Mouse (Mus musculus): ENCODE data around the gene Adam25. TPM values are rescaled to one million over a fixed set of nuclear protein-coding genes. Genes with fewer than 3 reads are reported as not detected.
"Not testable (repeated sequence)": the region's sequence is repeated elsewhere in the genome, so short reads cannot be mapped to it uniquely, and the experiment has no call there.

Gene Adam25
- polyA plus RNA-seq (2016; fragmentation: Nextera tagmentation; extraction: Ambion mirVana) = not detected in 2 replicates

DNA sequence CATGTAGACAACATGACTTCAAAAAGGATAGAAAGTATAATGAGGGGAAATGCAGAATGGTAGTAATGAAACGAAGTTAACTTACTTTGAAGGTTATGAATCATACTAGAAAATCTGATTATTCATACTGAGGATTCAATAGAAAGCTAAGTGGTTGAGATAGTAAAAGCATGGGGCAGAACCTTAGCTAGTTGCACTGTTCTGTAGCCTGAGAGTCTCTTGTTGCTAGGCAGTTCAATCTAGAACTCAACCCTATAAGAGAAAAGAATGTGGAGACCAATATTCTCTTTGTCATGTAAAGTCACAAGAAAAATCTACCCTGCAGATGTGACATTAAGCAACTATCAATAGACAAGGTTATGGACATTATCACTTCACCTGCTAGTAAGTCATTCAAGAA is at the start of gene Adam25:
Gene Adam25, plus strand, starts transcription at position 301 of the 400 bp plus-strand sequence.
- WGBS (ENCODE audit: insufficient replicate concordance) = 37% methylated on average over 1 of the region's 1 CpGs
- H3K27me3 ChIP-seq (replicated peaks); H3K4me1 ChIP-seq; ATAC-seq; H3K9me3 ChIP-seq (replicated peaks); H3K4me3 ChIP-seq; H3K4me2 ChIP-seq; H3K27ac ChIP-seq; H3K36me3 ChIP-seq; H3K9ac ChIP-seq: not testable (repeated sequence)

DNA sequence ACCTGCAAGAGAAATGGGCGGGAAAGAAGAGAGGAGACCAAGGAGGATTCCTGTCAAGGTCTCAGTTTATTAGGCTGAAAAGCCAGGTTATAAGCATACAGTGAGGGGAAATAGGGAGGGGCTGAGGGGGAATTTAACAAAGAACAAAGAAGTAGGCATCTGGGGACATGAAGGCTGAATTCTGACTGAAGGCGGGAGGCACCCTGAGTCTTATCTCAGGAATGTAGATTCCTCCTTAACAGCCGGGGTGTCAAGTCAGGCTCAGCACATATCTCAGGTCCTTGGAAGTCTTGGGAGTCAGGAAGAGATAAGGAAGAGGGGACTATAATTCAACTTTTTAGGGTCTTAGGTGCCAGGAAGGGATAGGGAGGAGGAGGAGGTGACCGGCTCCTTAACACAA is 36.6 kb upstream of the Adam25 start:
- not testable (repeated sequence) for H3K36me3 ChIP-seq; H3K4me3 ChIP-seq; H3K27me3 ChIP-seq (replicated peaks); ATAC-seq; H3K4me1 ChIP-seq; H3K9ac ChIP-seq; H3K27ac ChIP-seq; H3K9me3 ChIP-seq (replicated peaks); H3K4me2 ChIP-seq
- WGBS (ENCODE audit: insufficient replicate concordance) = 63% methylated on average over 4 of the region's 4 CpGs

DNA sequence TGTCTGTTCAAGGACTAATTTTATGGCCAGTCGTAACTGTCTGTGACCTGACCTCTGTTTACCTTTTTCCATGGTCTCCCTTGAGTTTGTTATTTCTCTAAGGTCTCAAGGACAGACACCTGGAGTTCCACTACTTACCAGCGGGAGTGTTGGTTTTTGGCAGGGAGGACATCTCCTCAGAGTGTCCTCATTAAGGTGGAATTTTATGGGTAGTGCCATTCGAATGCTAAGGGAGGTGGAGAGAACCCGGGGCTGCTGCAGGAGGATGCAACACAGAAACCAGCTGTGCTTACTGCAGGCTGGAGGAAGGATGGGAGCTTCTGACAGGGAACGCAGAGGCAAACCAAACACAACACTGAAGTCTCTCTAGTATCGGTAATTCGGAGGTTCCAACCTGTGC is 36.0 kb upstream of the Adam25 start:
- Histone ChIP-seq H3K9me3 (replicated peaks) (0 out of 2 replicates have a peak, but pooled peaks cover 6% of the 10 kb centered on the region), H3K27me3 (replicated peaks) (no peaks in the 10 kb centered on the region), H3K4me1 (no peaks in the 10 kb centered on the region), H3K9ac (no peak overlapping the region), H3K27ac (no peak overlapping the region), H3K4me2 (no peak overlapping the region), H3K36me3 (no peaks in the 10 kb centered on the region), H3K4me3 (no peak overlapping the region)
- WGBS (ENCODE audit: insufficient replicate concordance) = 76% methylated on average over 7 of the region's 7 CpGs
- no peak for ATAC-seq

DNA sequence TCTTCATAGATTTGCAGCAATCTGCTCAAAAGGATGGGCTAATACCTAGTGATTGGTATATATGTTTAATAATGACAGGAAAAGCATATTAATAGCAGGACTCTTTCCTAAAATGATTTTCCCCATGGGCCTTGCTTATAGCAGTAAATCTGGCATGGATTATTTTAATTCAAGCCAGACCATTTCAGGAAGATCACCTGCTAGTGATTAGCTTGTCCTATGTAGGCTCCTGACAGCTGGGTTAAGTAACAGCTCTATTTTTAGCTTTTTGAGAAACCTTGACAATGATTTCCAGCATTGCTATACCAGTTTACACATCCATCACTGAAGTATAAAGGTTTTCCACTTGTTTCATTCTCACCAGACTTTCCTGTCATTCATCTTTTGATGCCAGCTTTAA is 31.3 kb downstream of the Adam25 start:
- Histone ChIP-seq H3K4me1 (no peaks in the 10 kb centered on the region), H3K9me3 (replicated peaks) (no peaks in the 10 kb centered on the region), H3K36me3 (no peaks in the 10 kb centered on the region), H3K9ac (no peak overlapping the region), H3K4me3 (no peak overlapping the region), H3K4me2 (no peak overlapping the region), H3K27me3 (replicated peaks) (no peaks in the 10 kb centered on the region), H3K27ac (no peak overlapping the region)
- ATAC-seq = no peak

DNA sequence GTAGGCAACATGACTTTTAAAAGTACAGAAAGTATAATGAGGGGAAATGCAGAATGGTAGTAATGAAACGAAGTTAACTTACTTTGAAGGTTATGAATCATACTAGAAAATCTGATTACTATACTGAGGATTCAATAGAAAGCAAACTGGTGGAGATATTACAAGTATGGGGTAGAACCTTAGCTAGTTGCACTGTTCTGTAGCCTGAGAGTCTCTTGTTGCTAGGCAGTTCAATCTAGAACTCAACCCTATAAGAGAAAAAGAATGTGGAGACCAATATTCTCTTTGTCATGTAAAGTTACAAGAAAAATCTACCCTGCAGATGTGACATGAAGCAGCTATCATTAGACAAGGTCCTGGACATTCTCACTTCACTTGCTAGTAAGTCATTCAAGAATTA is 41.0 kb downstream of the Adam25 start, which contains the start of gene Adam20:
Gene Adam20, plus strand, starts transcription at position 301 of the 400 bp plus-strand sequence.
- H3K9me3 ChIP-seq (replicated peaks); H3K4me1 ChIP-seq: not testable (repeated sequence)
- 57% methylated on average over 1 of the region's 1 CpGs for WGBS (ENCODE audit: insufficient replicate concordance)

DNA sequence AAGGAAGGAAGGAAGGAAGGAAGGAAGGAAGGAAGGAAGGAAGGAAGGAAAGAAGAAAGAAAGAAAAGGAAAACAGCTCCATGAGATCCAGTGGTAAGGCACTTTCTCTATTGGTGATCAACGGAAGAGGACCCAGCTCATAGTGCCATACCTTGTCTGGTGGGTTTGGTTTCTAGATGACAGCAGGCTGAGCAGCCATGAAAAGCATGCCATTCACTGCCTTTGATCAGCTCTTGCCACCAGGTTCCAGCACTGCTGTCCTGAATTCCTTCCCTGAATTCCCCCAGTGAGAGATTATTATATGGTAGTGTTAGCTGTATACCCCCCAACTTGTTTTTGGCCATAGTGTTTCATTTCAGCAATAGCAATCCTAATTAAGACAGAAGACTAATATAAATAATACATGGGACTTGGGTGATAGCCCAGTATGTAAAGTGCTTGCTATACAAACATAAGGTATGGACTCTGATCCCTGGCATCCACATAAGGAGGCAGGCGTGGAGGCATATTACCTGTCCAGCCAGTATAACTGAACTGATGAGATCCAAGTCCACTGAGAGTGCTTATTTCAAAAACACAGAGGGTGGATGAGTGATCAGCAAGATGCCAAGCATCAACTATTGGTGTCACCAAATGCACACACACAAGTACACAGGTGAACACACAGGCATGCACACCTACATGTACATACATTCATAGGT is 51.5 kb downstream of the Adam25 start:
- Histone ChIP-seq H3K27me3 (replicated peaks) (no peaks in the 10 kb centered on the region), H3K27ac (no peak overlapping the region), H3K9me3 (replicated peaks) (no peaks in the 10 kb centered on the region), H3K36me3 (no peaks in the 10 kb centered on the region), H3K4me2 (no peak overlapping the region), H3K4me1 (no peaks in the 10 kb centered on the region), H3K9ac (no peak overlapping the region), H3K4me3 (no peak overlapping the region)
- WGBS (ENCODE audit: insufficient replicate concordance) = 54% methylated on average over 2 of the region's 2 CpGs
- ATAC-seq = no peak

More for the DNA sequence above, 41.0 kb downstream of the Adam25 start, which contains the start of gene Adam20:
- H3K36me3 ChIP-seq; H3K9ac ChIP-seq; H3K27ac ChIP-seq; H3K27me3 ChIP-seq (replicated peaks); H3K4me2 ChIP-seq; ATAC-seq; H3K4me3 ChIP-seq: not testable (repeated sequence)

Other genes starting within 250 kb of the Adam25 start
- gene Adam24, start 77.1 kb upstream of the Adam25 start, polyA plus RNA-seq (2016; fragmentation: Nextera tagmentation; extraction: Ambion mirVana) = not detected in 2 replicates
- not detected in 2 replicates for gene Adam20, start 41.1 kb downstream of the Adam25 start, polyA plus RNA-seq (2016; fragmentation: Nextera tagmentation; extraction: Ambion mirVana)
- not detected in 2 replicates for gene Adam39, start 70.8 kb downstream of the Adam25 start, polyA plus RNA-seq (2016; fragmentation: Nextera tagmentation; extraction: Ambion mirVana)